Mouse (Mus musculus) urinary bladder, postnatal 4 days (tissue): Measurements from ENCODE around the gene Acot7.

Experiments
- DNase-seq, 2 experiments: peaks; one replicate each; pipeline ENCODE4 v3.0.0; 2021 to 2022; ENCODE audit warnings: low spot score in 2 of 2

Acot7 gene

GRCm38 (mm10) chr4:152151451-152151965 is 26.4 kb upstream of the Acot7 start:
- no peak for DNase-seq

GRCm38 (mm10) chr4:152151966-152152544 is 25.9 kb upstream of the Acot7 start, which contains the start of gene Espn:
Espn (minus strand) TSS chr4:152152371.
- DNase-seq, result peak; percentile 54 to 74

- peak; percentile 79 to 90 for DNase-seq
These were observed 24.2 kb upstream of the Acot7 start for GRCm38 (mm10) chr4:152153771-152154177.

- no peak for DNase-seq
These were observed 22.9 kb upstream of the Acot7 start for GRCm38 (mm10) chr4:152155019-152155418.

- DNase-seq, result no peak
These were observed 20.0 kb upstream of the Acot7 start for GRCm38 (mm10) chr4:152157779-152158584.

GRCm38 (mm10) chr4:152158585-152159284 is 19.2 kb upstream of the Acot7 start, which contains the start of gene Hes2:
Hes2 (plus strand) TSS chr4:152158867.
- no peak for DNase-seq

- DNase-seq, result no peak
These were observed 18.7 kb upstream of the Acot7 start for GRCm38 (mm10) chr4:152159285-152159678.

GRCm38 (mm10) chr4:152160748-152161147 is 17.2 kb upstream of the Acot7 start:
- no peak for DNase-seq

GRCm38 (mm10) chr4:152161601-152162000 is 16.3 kb upstream of the Acot7 start:
- no peak for DNase-seq

- DNase-seq, result no peak
These were observed 15.2 kb upstream of the Acot7 start for GRCm38 (mm10) chr4:152162748-152163147.

GRCm38 (mm10) chr4:152165036-152165931 is 12.7 kb upstream of the Acot7 start:
- DNase-seq, result peak; percentile 66 to 88

GRCm38 (mm10) chr4:152168052-152168451 is 9.9 kb upstream of the Acot7 start:
- no peak for DNase-seq

GRCm38 (mm10) chr4:152169103-152169502 is 8.8 kb upstream of the Acot7 start:
- no peak for DNase-seq

- DNase-seq, result no peak
These were observed 7.6 kb upstream of the Acot7 start for GRCm38 (mm10) chr4:152170286-152170685.

GRCm38 (mm10) chr4:152171543-152171942 is 6.4 kb upstream of the Acot7 start:
- no peak for DNase-seq

- DNase-seq, result no peak
These were observed 4.9 kb upstream of the Acot7 start for GRCm38 (mm10) chr4:152173041-152173440.

GRCm38 (mm10) chr4:152173956-152174355 is 4.0 kb upstream of the Acot7 start:
- DNase-seq, result no peak

- no peak for DNase-seq
These were observed 1.3 kb upstream of the Acot7 start for GRCm38 (mm10) chr4:152176638-152177037.

- no peak for DNase-seq
These were observed 779 bp upstream of the Acot7 start for GRCm38 (mm10) chr4:152177174-152177536.

GRCm38 (mm10) chr4:152178344-152178864 is 470 bp downstream of the Acot7 start:
- DNase-seq, result no peak
